Mouse (Mus musculus) brown adipose tissue, adult 24 weeks (tissue): ENCODE data around the gene Samd4. TPM values are rescaled to one million over a fixed set of nuclear protein-coding genes. Genes with fewer than 3 reads are reported as not detected.

Experiments
- H3K27ac ChIP-seq: fragments of 200-500 bp; replicated peaks from 2 replicates; pipeline ENCODE4 v1.5.1; 2012; ENCODE audit warnings: low read depth, mild to moderate bottlenecking, low read length
- H3K4me1 ChIP-seq: fragments of 200-500 bp; 2 replicates; pipeline ENCODE4 v1.6.1; 2012; ENCODE audit warnings: low read length, mixed read lengths; ENCODE audit not compliant: control insufficient read depth, insufficient read depth, insufficient read length
- H3K4me3 ChIP-seq: fragments of 200-500 bp; 2 replicates; pipeline ENCODE4 v1.5.1; 2012; ENCODE audit warnings: low read depth, mild to moderate bottlenecking, low read length, moderate library complexity; ENCODE audit not compliant: insufficient read depth
- polyA plus RNA-seq: library from polyadenylated mRNA; stranded (reverse); fragments of >200 nt; gene quantifications from 2 replicates; pipeline ENCODE4 v1.2.4, GENCODE M21; 2012; ENCODE audit not compliant: missing spikeins, insufficient read depth, insufficient read length

The Samd4 gene
- polyA plus RNA-seq, 1 experiment: 3.3 TPM

DNA sequence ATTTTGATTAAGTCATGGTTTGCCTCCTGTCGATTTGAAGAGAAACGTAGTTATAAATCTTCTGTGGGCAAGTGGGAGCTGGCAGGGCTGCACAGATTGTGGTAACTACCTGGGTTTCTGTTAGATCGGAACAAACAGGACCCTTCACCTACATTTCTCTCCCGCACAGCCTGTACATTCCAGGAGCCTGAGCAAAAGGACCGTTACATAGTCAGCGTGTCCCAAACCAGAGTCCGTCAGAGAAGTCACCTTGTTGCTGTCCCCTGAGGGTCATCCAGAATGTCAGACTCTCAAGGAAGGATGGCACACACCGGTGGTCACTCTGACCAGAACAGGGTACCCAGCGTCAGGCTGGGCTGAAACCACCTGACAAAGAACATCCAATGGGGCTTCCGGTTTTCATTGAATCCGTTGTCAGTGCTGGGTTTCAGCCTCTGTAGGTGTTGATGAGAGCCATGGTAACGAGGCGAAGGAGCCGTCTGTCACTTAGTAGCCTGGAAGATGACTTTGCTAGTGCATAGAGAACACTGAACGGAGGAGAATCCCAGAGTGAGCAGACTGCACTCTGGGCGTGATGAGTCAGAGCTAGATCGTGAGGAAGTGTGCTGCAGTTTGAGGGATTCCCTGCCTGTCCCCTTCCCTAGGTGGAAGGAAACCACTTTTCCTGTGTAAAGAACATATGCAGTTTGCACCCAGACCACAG lies 98.2 kb downstream of the Samd4 start:
- H3K4me1 ChIP-seq: peaks cover 6% of the 10 kb centered on the region
- H3K4me3 ChIP-seq: no peak overlapping the region
- H3K27ac ChIP-seq: no peak overlapping the region

DNA sequence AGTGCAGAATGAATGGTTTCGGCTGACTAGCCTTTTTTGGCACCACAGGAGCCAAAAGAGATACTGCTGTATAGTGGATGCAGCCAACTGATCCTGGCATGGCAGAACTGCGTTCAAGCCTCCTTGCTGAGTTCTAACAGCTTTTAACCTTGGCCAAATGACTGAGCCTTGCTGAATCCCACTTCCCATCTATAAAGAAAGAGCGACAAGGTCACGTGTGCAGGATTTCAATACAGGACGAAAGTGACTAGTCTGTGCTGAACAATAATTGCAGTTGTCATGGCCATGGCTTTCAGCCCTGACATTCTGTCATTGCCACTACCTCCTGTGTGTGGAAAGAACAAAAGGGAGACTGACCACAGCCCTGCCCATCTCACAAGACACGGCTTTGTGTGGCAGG lies 99.5 kb downstream of the Samd4 start:
- H3K27ac ChIP-seq: no peak overlapping the region
- H3K4me3 ChIP-seq: no peak overlapping the region
- H3K4me1 ChIP-seq: peaks cover 6% of the 10 kb centered on the region

- Histone ChIP-seq H3K27ac (no peak overlapping the region), H3K4me1 (peaks cover 6% of the 10 kb centered on the region), H3K4me3 (no peak overlapping the region)
Measured at GRCm38 (mm10) chr14:46984542-46985125, 102.0 kb downstream of the Samd4 start.

- H3K4me1 ChIP-seq: no peaks in the 10 kb centered on the region
- H3K4me3 ChIP-seq: no peak overlapping the region
- H3K27ac ChIP-seq: no peak overlapping the region
Measured at GRCm38 (mm10) chr14:46989694-46990093, 107.0 kb downstream of the Samd4 start.

DNA sequence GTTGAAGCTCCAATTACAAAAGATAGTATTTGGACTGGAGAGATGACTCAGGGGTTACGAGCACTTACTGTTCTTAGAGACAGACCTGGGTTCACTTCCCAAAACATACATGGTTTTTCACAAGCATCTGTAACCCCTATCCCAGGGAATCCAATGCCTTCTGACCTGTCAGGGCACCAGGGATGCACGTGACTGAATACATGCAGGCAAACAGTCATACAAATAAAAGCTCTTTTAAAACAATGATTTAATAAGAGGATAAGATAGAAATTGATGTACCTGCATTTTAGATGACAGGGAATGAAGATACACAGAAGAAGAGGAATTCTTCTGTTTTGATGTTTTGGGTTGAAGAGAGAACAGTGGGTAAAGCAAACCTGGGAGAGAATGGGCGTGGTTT lies 107.8 kb downstream of the Samd4 start:
- Histone ChIP-seq H3K27ac (no peak overlapping the region), H3K4me1 (no peaks in the 10 kb centered on the region), H3K4me3 (no peak overlapping the region)

GRCm38 (mm10) chr14:46994704-46995103 lies 112.0 kb downstream of the Samd4 start:
- Histone ChIP-seq H3K4me3 (no peak overlapping the region), H3K4me1 (no peaks in the 10 kb centered on the region; the same call in 1 of the 2 replicates), H3K27ac (no peak overlapping the region)

GRCm38 (mm10) chr14:46999321-47000025 lies 116.8 kb downstream of the Samd4 start:
- Histone ChIP-seq H3K27ac (0 out of 2 replicates have a peak overlapping the region, but pooled peaks have one; percentile 5), H3K4me1 (no peaks in the 10 kb centered on the region; the same call in 1 of the 2 replicates), H3K4me3 (peak overlapping the region; percentile 47)

- Histone ChIP-seq H3K4me1 (no peaks in the 10 kb centered on the region; the same call in 1 of the 2 replicates), H3K27ac (peak overlapping the region; percentile 48; the same call in 1 of the 2 replicates), H3K4me3 (peak overlapping the region; percentile 47)
Measured at GRCm38 (mm10) chr14:47000096-47000736, 117.6 kb downstream of the Samd4 start.

DNA sequence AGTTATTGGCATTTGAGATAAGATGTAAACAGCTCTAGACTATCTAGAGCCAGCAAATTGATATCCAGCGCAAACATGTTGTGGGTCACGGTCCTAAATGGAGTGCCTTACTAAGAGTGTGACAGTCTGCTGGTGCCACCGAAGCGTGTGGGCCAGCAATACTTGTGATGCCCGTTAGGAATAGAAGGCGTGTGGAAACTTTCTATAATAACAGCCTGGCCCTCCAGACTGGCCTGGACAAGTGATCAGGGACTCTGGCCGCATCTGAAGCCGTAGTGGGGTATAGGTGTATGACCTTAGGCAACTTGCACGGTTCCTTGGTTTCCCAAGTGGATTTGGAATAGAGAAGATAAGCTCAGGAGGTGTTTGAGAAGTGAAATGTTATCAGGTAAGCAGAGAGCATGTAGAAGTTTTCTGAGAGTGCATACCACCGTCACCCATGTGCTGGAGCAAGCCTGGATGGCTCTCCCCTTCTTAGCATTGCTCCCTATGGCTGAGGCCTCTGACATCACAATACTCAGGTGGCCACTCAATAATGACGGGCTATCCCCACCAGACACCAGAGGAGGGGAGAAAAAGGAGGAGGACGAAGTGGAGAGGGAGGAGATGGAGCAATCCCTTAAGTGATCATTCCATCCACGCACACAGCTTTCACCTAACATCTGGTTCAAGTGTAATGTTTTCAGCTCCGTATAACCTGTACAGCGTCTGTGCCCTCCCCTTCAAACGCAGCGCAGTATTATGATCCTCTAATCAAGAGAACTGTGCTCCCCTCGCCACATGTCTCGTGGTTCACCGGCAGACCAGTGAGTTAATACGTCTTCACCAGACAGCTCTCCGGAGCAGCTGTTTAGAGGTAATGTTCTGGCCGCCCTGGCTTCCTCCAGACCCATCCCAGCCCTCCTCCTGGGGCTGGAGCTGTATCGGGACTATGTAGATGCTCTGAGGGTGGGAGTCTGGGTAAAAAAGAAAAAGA lies 118.4 kb downstream of the Samd4 start:
- no peaks in the 10 kb centered on the region; the same call in 1 of the 2 replicates for H3K4me1 ChIP-seq
- no peak overlapping the region for H3K4me3 ChIP-seq
- no peak overlapping the region for H3K27ac ChIP-seq

GRCm38 (mm10) chr14:47004161-47004560 lies 121.5 kb downstream of the Samd4 start:
- Histone ChIP-seq H3K4me3 (no peak overlapping the region), H3K4me1 (no peaks in the 10 kb centered on the region; the same call in 1 of the 2 replicates), H3K27ac (no peak overlapping the region)

DNA sequence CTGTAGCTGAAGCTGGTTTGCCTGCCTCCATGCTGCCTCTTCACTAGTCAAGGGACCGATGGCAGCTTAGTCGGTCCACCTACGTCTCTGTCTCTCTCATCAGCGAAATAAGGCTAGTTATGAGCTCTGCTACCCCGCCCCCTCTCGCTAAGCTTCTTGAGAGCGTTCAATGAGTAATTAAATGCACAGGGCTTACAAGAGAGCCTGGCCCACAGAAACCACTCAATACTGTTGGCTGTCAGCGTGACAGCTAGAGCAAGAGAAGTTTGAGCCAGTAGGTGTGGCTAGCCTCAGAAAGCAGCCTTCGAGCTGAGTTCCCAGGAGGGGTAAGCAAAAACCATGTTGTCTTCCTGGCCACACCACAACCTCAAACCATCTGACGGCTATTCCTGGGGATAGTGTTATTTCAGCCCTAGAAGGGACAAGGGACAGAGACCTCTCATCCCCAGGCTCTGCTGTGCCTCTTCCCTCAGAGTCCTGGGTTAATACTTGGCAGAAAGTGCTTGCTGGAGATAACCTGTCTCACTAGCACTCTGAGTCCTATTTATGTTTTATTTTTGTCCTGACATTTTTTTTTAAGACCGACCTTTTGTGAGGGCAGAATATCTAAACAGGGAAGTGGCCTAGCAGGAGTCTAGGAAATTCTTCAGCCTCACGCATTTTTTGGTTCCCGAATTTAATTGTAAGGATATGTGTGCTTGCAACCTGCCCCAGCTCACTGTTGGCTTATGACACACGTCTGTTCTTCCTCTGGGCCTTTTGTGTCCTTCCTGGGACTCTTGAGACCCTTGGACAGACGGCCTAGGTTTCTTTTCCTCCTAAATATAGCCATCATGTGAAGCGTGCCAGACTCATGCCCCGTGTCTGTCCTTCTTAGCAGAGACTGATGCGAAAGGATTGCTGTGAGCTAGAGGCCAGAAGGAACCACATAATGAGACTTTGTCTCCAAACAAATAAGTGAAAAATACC lies 128.8 kb downstream of the Samd4 start:
- Histone ChIP-seq H3K4me3 (no peak overlapping the region), H3K4me1 (no peaks in the 10 kb centered on the region), H3K27ac (no peak overlapping the region)

GRCm38 (mm10) chr14:47015618-47016017 lies 133.0 kb downstream of the Samd4 start:
- no peaks in the 10 kb centered on the region for H3K4me1 ChIP-seq
- H3K27ac ChIP-seq: no peak overlapping the region
- H3K4me3 ChIP-seq: no peak overlapping the region

DNA sequence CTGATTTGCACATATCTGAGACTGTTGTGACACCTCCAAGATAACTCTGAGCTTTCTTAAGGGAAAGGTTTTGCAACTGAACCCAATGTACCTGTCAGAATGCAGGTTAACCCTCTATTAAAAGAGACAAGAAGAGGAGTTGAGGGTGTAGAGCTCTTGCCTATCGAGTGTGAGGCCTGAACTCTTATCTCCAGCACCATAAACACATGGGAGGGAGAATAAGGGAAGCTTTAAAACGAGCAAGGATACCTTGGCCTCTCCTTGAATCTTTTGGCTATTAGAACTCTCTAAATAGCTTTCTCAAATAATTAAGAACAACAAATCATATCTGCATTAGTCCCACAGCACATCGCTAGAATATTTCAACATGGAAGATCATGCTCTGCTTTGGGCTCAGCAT lies 135.0 kb downstream of the Samd4 start:
- Histone ChIP-seq H3K4me3 (no peak overlapping the region), H3K27ac (no peak overlapping the region)

More for the DNA sequence above, 135.0 kb downstream of the Samd4 start:
- no peaks in the 10 kb centered on the region for H3K4me1 ChIP-seq
